Mouse (Mus musculus): ENCODE measurements at regions not wholly inside any gene's neighbourhood (a gene's known extent, or its start where the extent isn't known, plus 50 kb on each side); places are given as distances from the start of the nearest gene placed in this dataset.

DNA sequence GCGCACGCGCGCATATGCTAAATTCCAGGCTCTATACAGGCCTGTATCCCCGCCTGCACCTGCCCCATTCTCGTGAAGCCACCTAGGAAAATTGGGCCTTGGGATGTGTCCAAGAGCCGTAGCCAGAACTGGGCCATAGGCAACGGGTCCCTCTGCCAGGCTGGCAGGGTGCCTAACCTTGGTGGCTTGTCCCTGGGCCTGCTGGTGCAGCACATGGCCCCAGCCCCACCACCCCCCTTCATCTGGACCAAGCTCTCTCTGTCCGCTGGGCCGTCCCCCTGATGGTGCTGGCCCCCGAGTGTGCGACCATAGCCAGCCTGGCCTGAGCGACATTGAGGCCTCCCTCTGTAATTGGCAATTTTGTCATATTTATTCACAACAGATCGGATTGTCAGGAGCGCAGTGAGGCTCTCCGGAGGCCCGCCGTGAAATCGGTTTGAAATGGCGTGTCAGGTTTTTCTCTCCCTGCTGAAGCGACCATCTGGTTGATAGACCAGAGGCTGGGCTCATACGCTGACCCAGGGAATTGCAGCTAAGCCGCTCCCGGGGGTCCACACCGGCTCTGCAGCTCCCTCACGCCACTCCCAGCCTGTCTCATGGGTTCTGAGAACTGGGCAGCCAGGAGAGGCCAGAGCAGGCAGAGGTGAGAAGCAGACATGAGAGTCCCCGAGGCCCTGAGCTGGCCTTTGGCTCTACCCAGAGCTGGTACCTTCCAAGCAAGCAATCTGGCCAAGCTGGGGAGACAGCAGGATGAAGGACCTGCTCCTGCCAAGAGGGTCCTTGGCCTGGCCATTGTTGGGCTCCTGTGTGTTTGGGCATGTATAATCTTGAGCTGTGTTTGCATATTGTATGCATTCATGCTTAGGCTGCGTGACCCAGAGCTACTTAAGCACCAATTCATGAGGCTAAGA, 67.6 kb downstream of the Uncx start:
- Histone ChIP-seq H3K4me3 (ENCODE audit: low read depth, low read length) (no peak overlapping the region), H3K4me2 (replicated peaks; ENCODE audit: low read depth) (no peak overlapping the region), H3K36me3 (ENCODE audit: control insufficient read depth, insufficient read depth) (no peaks in the 10 kb centered on the region), H3K4me1 (replicated peaks; ENCODE audit: control insufficient read depth, insufficient read depth, low read length) (no peaks in the 10 kb centered on the region), H3K27ac (ENCODE audit: low read depth, low read length) (no peak overlapping the region), H3K9me3 (ENCODE audit: control insufficient read depth) (no peaks in the 10 kb centered on the region), H3K9ac (ENCODE audit: low read depth, low read length) (no peak overlapping the region), H3K27me3 (replicated peaks; ENCODE audit: control insufficient read depth, insufficient read depth, low read length) (no peaks in the 10 kb centered on the region)
- 85% methylated on average over 28 of the region's 28 CpGs for WGBS
- no peak for ATAC-seq
- TF ChIP-seq CTCF (IDR thresholded peaks at IDR 0.05; ENCODE audit: low read depth): no peak

DNA sequence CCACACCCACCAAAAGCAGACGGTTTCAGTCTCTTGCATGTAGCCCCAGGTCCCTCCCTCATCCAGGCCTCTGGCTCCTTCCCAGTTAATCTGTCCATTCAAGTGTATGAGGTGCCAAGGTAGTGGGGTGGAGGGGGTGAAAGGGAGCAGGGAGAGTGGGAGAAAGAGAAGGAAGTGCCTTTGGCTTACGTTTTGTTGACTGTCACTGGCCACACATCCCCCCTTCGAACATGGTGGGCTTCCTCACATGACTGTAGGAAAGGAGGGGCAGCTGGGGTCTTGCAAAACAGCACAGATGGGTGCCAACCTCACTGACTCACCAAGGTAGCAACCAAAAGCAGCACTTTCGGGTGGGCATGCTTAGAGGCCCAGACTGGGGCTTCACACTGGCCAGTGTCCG, 68.9 kb downstream of the Uncx start:
- 72% methylated on average over 5 of the region's 5 CpGs for WGBS
- H3K36me3 ChIP-seq (ENCODE audit: control insufficient read depth, insufficient read depth): no peaks in the 10 kb centered on the region
- no peak for TF ChIP-seq CTCF (IDR thresholded peaks at IDR 0.05; ENCODE audit: low read depth)
- H3K4me3 ChIP-seq (ENCODE audit: low read depth, low read length): no peak overlapping the region
- no peak overlapping the region for H3K4me2 ChIP-seq (replicated peaks; ENCODE audit: low read depth)
- H3K9ac ChIP-seq (ENCODE audit: low read depth, low read length): no peak overlapping the region
- no peaks in the 10 kb centered on the region for H3K27me3 ChIP-seq (replicated peaks; ENCODE audit: control insufficient read depth, insufficient read depth, low read length)
- no peaks in the 10 kb centered on the region for H3K9me3 ChIP-seq (ENCODE audit: control insufficient read depth)
- H3K27ac ChIP-seq (ENCODE audit: low read depth, low read length): no peak overlapping the region
- no peak for ATAC-seq
- H3K4me1 ChIP-seq (replicated peaks; ENCODE audit: control insufficient read depth, insufficient read depth, low read length): no peaks in the 10 kb centered on the region

DNA sequence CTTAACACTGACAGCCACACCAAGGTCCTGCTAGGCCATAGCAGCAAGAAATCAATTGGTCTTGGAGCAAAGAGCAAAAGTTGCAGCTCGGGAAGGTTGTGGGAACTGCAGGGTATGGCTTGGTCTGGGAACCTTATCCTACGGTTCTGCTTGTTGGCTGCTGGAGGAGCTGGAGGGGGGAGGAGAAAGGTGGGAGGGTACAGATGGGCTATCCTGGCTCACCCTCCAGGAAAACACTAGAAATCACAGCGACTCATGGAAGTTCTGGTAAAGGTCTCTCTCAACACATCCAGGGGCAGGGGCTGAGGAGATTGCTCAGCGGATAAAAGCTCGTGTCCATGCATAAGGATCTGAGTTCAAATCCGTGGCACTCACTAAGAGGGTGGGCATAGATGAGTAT, 69.4 kb downstream of the Uncx start:
- 66% methylated on average over 6 of the region's 6 CpGs for WGBS
- Histone ChIP-seq H3K4me1 (replicated peaks; ENCODE audit: control insufficient read depth, insufficient read depth, low read length) (no peaks in the 10 kb centered on the region), H3K9me3 (ENCODE audit: control insufficient read depth) (no peaks in the 10 kb centered on the region), H3K4me2 (replicated peaks; ENCODE audit: low read depth) (no peak overlapping the region), H3K36me3 (ENCODE audit: control insufficient read depth, insufficient read depth) (no peaks in the 10 kb centered on the region), H3K4me3 (ENCODE audit: low read depth, low read length) (no peak overlapping the region), H3K9ac (ENCODE audit: low read depth, low read length) (no peak overlapping the region), H3K27ac (ENCODE audit: low read depth, low read length) (no peak overlapping the region), H3K27me3 (replicated peaks; ENCODE audit: control insufficient read depth, insufficient read depth, low read length) (no peaks in the 10 kb centered on the region)
- no peak for TF ChIP-seq CTCF (IDR thresholded peaks at IDR 0.05; ENCODE audit: low read depth)
- ATAC-seq: no peak

DNA sequence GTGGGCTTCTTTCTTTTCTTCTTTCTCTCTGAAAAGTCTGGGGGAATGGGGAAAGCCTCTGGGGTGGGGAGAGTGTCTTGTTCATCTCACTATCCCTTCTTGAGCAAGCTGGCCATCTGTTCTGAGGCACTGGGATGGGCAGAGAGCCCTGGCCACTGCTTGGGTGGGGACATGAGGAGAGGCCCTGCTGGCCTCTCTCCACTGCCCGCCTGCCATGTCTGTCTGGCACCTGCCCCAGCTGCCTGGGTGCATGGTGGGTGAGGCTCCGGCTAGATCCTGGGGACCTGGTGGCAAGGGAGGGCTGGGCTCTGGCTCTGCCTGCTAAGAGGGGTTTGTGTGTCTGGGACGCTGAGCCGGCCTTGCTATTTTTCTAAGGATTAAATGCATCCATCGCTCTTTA, 70.3 kb downstream of the Uncx start:
- H3K27ac ChIP-seq (ENCODE audit: low read depth, low read length): no peak overlapping the region
- H3K4me1 ChIP-seq (replicated peaks; ENCODE audit: control insufficient read depth, insufficient read depth, low read length): no peaks in the 10 kb centered on the region
- no peak for ATAC-seq
- no peaks in the 10 kb centered on the region for H3K9me3 ChIP-seq (ENCODE audit: control insufficient read depth)
- no peak for TF ChIP-seq CTCF (IDR thresholded peaks at IDR 0.05; ENCODE audit: low read depth)
- WGBS: 69% methylated on average over 5 of the region's 5 CpGs
- H3K4me3 ChIP-seq (ENCODE audit: low read depth, low read length): no peak overlapping the region
- H3K4me2 ChIP-seq (replicated peaks; ENCODE audit: low read depth): no peak overlapping the region
- no peaks in the 10 kb centered on the region for H3K36me3 ChIP-seq (ENCODE audit: control insufficient read depth, insufficient read depth)
- no peak overlapping the region for H3K9ac ChIP-seq (ENCODE audit: low read depth, low read length)
- no peaks in the 10 kb centered on the region for H3K27me3 ChIP-seq (replicated peaks; ENCODE audit: control insufficient read depth, insufficient read depth, low read length)

DNA sequence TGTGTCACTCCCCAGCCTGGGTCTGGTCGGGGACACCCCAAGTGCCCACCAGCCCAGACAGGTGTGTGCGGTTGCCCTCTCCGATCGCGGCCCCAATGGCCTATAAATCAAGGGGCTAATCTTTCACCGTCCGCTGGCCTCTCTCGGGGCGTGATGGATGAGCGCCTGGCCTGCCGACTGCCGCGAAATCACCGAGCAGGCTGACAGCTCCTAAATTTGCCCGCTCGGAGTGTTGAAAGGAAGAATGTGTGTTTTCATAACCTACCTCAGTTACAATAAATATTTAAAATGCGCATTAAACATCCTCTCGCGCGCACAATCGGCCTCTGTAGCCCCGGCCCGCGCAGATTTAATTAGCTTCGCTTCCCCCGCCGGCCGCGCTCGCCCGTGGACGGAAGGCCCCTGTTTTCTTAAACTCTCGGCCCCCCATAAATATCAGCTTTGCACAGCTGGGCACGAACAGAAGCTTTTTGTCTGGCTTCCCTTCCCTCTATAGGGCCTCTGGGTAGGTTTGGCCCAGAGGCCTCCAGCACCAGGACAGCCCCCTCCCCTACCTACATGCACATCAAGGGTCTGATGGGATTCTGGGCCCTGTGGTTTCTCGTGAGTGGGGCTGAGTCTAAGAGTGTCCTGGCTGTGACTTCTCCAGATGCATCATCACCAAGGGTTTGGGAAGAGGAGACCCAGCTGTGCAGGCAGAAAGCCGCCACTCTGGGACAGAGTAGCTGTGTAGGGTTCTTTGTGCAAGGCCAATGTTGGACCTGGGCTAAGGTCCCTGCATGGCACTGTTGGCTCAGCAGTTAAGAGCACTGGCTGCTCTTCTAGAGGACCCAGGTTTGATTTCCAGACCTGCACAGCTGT, 76.2 kb downstream of the Uncx start:
- TF ChIP-seq CTCF (IDR thresholded peaks at IDR 0.05; ENCODE audit: low read depth): no peak
- no peak for ATAC-seq
- no peak overlapping the region for H3K4me3 ChIP-seq (ENCODE audit: low read depth, low read length)
- no peaks in the 10 kb centered on the region for H3K36me3 ChIP-seq (ENCODE audit: control insufficient read depth, insufficient read depth)
- 32% methylated on average over 36 of the region's 36 CpGs for WGBS
- peaks cover 4% of the 10 kb centered on the region; the same call in 1 of the 2 replicates for H3K27me3 ChIP-seq (replicated peaks; ENCODE audit: control insufficient read depth, insufficient read depth, low read length)
- no peaks in the 10 kb centered on the region for H3K9me3 ChIP-seq (ENCODE audit: control insufficient read depth)
- no peak overlapping the region for H3K9ac ChIP-seq (ENCODE audit: low read depth, low read length)
- H3K27ac ChIP-seq (ENCODE audit: low read depth, low read length): no peak overlapping the region
- H3K4me2 ChIP-seq (replicated peaks; ENCODE audit: low read depth): no peak overlapping the region; the same call in 1 of the 2 replicates
- no peaks in the 10 kb centered on the region for H3K4me1 ChIP-seq (replicated peaks; ENCODE audit: control insufficient read depth, insufficient read depth, low read length)

DNA sequence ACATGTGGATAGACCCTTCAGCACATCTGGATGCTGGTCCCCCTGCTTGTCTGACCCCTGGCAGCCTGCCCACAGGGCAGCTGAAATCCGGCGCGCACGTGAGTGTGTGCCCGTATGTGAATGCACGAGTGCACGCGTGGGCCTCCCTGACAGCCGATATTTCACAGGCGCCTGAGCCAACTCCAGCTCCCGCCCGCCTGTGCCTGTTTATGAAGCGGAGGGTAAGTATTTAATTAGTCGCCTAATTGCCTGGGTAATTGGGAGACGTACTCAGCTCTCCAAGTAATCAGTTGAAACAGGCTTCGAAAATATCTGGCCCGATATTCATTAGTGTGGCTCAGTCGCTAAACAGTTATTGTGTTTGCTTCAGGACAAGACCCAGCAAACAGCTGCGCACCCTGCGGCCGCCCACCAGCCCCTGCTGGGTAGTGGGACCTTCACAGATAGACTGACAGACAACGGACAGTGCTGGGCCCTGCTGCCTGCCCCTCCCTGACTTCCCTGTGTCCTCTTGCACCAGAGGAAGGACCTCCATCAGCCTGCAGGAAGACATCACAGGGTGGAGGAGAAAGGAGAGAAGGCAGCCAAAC, 82.7 kb downstream of the Uncx start:
- 73% methylated on average over 22 of the region's 22 CpGs for WGBS
- Histone ChIP-seq H3K4me3 (ENCODE audit: low read depth, low read length) (no peak overlapping the region), H3K27ac (ENCODE audit: low read depth, low read length) (no peak overlapping the region), H3K9me3 (ENCODE audit: control insufficient read depth) (no peaks in the 10 kb centered on the region), H3K4me1 (replicated peaks; ENCODE audit: control insufficient read depth, insufficient read depth, low read length) (no peaks in the 10 kb centered on the region), H3K36me3 (ENCODE audit: control insufficient read depth, insufficient read depth) (no peaks in the 10 kb centered on the region), H3K27me3 (replicated peaks; ENCODE audit: control insufficient read depth, insufficient read depth, low read length) (no peaks in the 10 kb centered on the region; the same call in 1 of the 2 replicates), H3K9ac (ENCODE audit: low read depth, low read length) (no peak overlapping the region), H3K4me2 (replicated peaks; ENCODE audit: low read depth) (no peak overlapping the region)
- no peak for TF ChIP-seq CTCF (IDR thresholded peaks at IDR 0.05; ENCODE audit: low read depth)
- no peak for ATAC-seq

Data from intestine, postnatal 0 days (tissue).